Mouse (Mus musculus) ES-Bruce4 (cell line): Measurements from ENCODE around the gene Srsf9. TPM values are rescaled to one million over a fixed set of nuclear protein-coding genes. Genes with fewer than 3 reads are reported as not detected.
"Not testable (repeated sequence)": the region's sequence is repeated elsewhere in the genome, so short reads cannot be mapped to it uniquely, and the experiment has no call there.

Source experiments
- H3K27ac ChIP-seq: 2 replicates; pipeline ENCODE4 v1.5.1; 2012; ENCODE audit warnings: low read length, inconsistent platforms; ENCODE audit not compliant: insufficient read depth
- H3K27me3 ChIP-seq: 2 replicates; pipeline ENCODE4 v1.6.1; 2012; ENCODE audit warnings: mild to moderate bottlenecking, low read length, inconsistent platforms; ENCODE audit not compliant: control insufficient read depth, poor library complexity, insufficient read depth, severe bottlenecking
- H3K36me3 ChIP-seq: 2 replicates; pipeline ENCODE4 v1.6.1; 2012; ENCODE audit warnings: inconsistent platforms, mild to moderate bottlenecking, low read length, moderate library complexity; ENCODE audit not compliant: control insufficient read depth, poor library complexity, insufficient read depth, severe bottlenecking
- H3K4me1 ChIP-seq: one replicate; pipeline ENCODE4 v1.8.1; 2011; ENCODE audit warnings: low read length; ENCODE audit not compliant: control insufficient read depth, insufficient read depth
- H3K4me3 ChIP-seq: 2 replicates; pipeline ENCODE4 v1.5.1; 2011; ENCODE audit warnings: low read depth, mild to moderate bottlenecking, low read length
- H3K9ac ChIP-seq: 2 replicates; pipeline ENCODE4 v1.6.1; 2012; ENCODE audit warnings: low read depth, mild to moderate bottlenecking, inconsistent platforms; ENCODE audit not compliant: poor library complexity, severe bottlenecking
- H3K9me3 ChIP-seq: replicated peaks from 2 replicates; pipeline ENCODE4 v1.6.1; 2012; ENCODE audit warnings: mild to moderate bottlenecking, low read length, inconsistent platforms; ENCODE audit not compliant: control insufficient read depth, poor library complexity, insufficient read depth, severe bottlenecking
- CTCF ChIP-seq: IDR thresholded peaks from one replicate; pipeline ENCODE4 v1.8.1; 2011; ENCODE audit warnings: low read depth, low read length
- EP300 ChIP-seq: IDR thresholded peaks from 2 replicates; pipeline ENCODE4 v1.6.1; 2011; ENCODE audit warnings: low read depth, low read length; ENCODE audit not compliant: insufficient read depth
- POLR2A ChIP-seq: IDR thresholded peaks from one replicate; pipeline ENCODE4 v1.8.1; 2011; ENCODE audit warnings: low read length; ENCODE audit not compliant: insufficient read depth
- polyA plus RNA-seq: library from polyadenylated mRNA; stranded (reverse); fragments of >200 nt; gene quantifications from 2 replicates; pipeline ENCODE4 v1.2.4, GENCODE M21; 2011; ENCODE audit warnings: low read depth; ENCODE audit not compliant: missing spikeins, insufficient read depth, insufficient read length

Srsf9 gene
- polyA plus RNA-seq, 1 experiment = 111 TPM

DNA sequence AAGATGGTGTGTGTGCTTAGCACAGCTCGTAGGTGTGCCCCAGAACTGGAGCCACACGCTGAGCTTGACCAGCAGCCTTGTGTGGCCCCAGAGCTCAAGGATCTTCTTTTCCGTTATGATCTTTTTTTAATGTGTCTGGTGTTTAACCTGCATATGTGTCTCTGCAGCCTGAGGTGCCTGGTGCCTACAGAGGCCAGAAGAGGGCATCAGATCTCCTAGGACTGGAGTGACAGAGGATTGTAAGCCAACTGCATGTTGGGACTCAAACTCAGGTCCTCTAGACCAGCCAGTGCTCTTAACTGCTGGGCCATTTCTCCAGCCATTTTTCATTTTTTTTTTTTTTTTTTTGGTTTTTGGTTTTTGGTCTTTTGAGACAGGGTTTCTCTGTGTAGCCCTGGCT, 42.2 kb upstream of the Srsf9 start:
- Histone ChIP-seq H3K27ac (no peak overlapping the region), H3K9ac (no peak overlapping the region), H3K4me1 (no peaks in the 10 kb centered on the region), H3K4me3 (no peak overlapping the region), H3K27me3 (no peaks in the 10 kb centered on the region), H3K9me3 (no peaks in the 10 kb centered on the region), H3K36me3 (peaks cover 13% of the 10 kb centered on the region)
- TF ChIP-seq CTCF = peak; percentile 54
- no peak for TF ChIP-seq POLR2A
- TF ChIP-seq EP300 = no peak

- peaks cover 32% of the 10 kb centered on the region for H3K36me3 ChIP-seq
- no peak overlapping the region for H3K27ac ChIP-seq
- no peak overlapping the region for H3K4me3 ChIP-seq
- no peak overlapping the region for H3K9ac ChIP-seq
- no peaks in the 10 kb centered on the region for H3K9me3 ChIP-seq
- TF ChIP-seq POLR2A (no peak), CTCF (peak; percentile 69)
- no peaks in the 10 kb centered on the region for H3K4me1 ChIP-seq
- no peaks in the 10 kb centered on the region for H3K27me3 ChIP-seq
These were observed 32.8 kb upstream of the Srsf9 start for GRCm38 (mm10) chr5:115294173-115294572.

DNA sequence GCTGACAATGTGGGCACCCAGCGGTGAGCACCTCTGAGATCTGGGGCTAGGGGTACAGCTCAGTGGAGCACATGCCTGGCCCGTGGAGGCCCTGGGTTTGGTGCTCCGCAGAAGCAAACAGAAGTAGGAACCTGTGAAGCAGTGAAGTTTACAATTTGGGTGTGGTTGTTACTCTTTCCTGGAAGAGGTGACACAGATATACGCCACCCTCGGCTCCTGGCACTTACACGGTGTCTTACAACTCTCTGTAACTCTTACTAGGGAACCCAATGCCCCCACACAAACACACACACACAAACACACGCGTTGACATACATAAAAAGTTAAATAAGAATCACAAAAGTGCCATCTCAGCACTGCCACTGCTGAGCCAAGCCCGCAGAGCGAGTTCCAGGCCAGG, 30.6 kb upstream of the Srsf9 start:
- no peak overlapping the region for H3K27ac ChIP-seq
- TF ChIP-seq POLR2A (no peak), EP300 (no peak), CTCF (no peak)

DNA sequence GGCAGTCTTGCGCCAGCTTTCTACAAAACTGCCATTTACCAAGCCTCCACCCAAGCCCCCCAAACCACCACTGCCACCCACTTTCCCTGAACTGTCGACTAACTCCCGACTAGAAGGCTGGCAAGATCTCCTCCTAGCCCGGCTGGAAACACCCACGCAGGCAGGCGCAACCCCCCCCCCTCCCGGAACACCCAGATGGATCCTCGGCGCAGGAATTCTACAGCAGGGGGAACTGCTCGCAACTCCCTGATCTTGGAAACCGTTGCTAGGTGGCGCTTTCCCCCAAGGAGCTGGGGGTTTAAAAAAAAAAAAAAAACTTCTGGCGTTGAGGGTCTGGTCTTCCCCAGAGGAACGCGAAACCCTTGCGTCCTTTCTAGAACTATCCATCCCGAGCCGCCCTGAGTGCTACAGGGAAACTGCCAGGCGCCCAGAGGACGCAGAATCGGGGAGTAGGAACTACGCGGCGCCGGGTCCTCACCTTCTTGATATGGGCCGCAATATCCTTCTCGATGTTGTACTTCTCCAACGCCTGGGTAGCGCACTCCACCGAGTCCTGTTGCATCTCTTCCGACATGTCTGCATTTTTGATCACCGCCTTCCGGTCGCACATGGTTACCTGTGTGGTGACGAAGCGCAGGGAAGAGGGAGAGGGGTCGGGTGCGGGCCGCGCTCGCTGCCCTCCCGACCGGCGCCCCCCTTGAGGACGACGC, 26.8 kb upstream of the Srsf9 start:
- H3K4me3 ChIP-seq = peak overlapping the region; percentile 77

More for the DNA sequence above, 30.6 kb upstream of the Srsf9 start:
- Histone ChIP-seq H3K27me3 (no peaks in the 10 kb centered on the region), H3K4me1 (no peaks in the 10 kb centered on the region), H3K9me3 (no peaks in the 10 kb centered on the region), H3K4me3 (no peak overlapping the region), H3K9ac (no peak overlapping the region), H3K36me3 (peaks cover 35% of the 10 kb centered on the region)

DNA sequence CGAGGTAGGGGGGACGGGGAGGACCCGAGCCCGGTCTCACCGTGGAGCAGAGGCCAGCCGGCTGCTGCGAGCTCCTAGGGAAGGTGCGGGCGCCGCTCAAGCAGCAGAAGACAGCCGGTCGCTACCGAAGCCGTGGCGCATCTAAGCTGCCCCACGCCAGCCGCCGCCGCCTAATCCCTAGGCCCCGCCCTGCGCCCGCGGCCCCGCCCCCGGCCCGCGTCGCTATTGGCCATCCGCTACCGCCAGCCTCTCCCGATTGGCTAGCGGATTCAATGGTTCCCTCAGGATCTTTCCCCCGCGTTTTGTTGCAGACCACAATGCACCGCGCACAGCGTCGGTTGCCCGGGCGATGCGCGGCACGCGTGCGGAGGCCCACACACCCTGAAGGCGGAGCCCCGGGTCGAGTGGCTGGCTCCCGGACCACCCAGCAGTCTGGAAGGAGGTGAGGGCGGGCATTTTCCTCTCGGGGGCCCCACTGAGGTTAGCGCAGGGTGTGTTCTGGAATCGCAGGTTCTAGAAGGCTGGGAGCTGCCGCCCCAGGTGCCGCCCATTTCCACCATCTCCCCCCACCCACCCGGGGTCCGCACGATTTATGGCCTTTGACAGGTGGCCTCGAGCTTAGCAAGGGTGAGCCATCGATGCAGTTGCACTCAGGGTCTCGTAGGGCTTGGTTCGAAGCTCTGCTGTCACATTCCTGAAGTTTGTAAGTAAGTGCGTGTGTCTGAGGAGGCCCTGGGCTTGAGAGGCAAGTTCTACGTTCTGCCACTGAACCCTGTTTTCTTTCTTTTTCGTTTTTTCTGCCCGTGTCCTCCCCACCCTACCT, 26.0 kb upstream of the Srsf9 start, which contains the start of gene Dynll1:
Dynll1 (minus strand) TSS at position 208 of the 823 bp plus-strand sequence.
- peak within 1 kb of the TSS; percentile 77 for H3K4me3 ChIP-seq
- H3K27ac ChIP-seq = peak within 1 kb of the TSS; percentile 31
- TF ChIP-seq POLR2A (peak; percentile 66), CTCF (no peak)
- H3K27me3 ChIP-seq = no peaks in the 10 kb centered on the region
- peak within 1 kb of the TSS; percentile 68 for H3K9ac ChIP-seq
- no peaks in the 10 kb centered on the region for H3K4me1 ChIP-seq
- peaks cover 27% of the 10 kb centered on the region for H3K36me3 ChIP-seq
- H3K9me3 ChIP-seq = no peaks in the 10 kb centered on the region

More for the DNA sequence above, 26.8 kb upstream of the Srsf9 start:
- no peaks in the 10 kb centered on the region for H3K9me3 ChIP-seq
- TF ChIP-seq EP300 = no peak
- TF ChIP-seq CTCF = peak; percentile 13
- TF ChIP-seq POLR2A = no peak
- peak overlapping the region; percentile 68 for H3K9ac ChIP-seq
- H3K36me3 ChIP-seq = peaks cover 34% of the 10 kb centered on the region
- H3K27ac ChIP-seq = peak overlapping the region; percentile 31
- no peaks in the 10 kb centered on the region for H3K4me1 ChIP-seq
- H3K27me3 ChIP-seq = no peaks in the 10 kb centered on the region

- TF ChIP-seq CTCF (no peak), POLR2A (no peak), EP300 (no peak)
- H3K27ac ChIP-seq = no peak overlapping the region
These were observed 25.4 kb upstream of the Srsf9 start for GRCm38 (mm10) chr5:115301615-115302014.

DNA sequence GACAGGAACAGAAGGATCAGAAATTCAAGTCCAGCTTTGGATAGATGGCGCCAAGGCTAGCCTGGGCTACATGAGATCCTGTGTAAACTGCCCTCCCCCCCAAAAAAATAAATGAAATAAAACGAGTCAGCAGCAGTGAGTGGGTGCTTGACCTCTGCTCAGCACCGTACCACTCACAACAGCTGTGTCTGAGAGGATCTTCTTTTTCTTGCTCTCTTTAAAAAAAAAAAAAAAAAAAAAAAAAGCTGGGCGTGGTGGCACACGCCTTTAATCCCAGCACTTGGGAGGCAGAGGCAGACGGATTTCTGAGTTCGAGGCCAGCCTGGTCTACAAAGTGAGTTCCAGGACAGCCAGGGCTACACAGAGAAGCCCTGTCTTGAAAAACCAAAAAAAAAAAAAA, 24.8 kb upstream of the Srsf9 start:
- not testable (repeated sequence) for H3K27me3 ChIP-seq, H3K27ac ChIP-seq, H3K4me1 ChIP-seq, H3K4me3 ChIP-seq, H3K9me3 ChIP-seq
- peaks cover 19% of the 10 kb centered on the region for H3K36me3 ChIP-seq
- H3K9ac ChIP-seq = peak overlapping the region; percentile 45; the same call in 1 of the 2 replicates

More at GRCm38 (mm10) chr5:115301615-115302014, 25.4 kb upstream of the Srsf9 start:
- Histone ChIP-seq H3K9ac (peak overlapping the region; percentile 45), H3K9me3 (no peaks in the 10 kb centered on the region), H3K4me1 (no peaks in the 10 kb centered on the region), H3K4me3 (peak overlapping the region; percentile 72), H3K27me3 (no peaks in the 10 kb centered on the region), H3K36me3 (peaks cover 22% of the 10 kb centered on the region)
